Mouse (Mus musculus) ovary, postnatal 10 days (tissue): ENCODE data around the gene Cdc42bpb.

Experiments
- DNase-seq: peaks from one replicate; pipeline ENCODE4 v3.0.0; 2022; ENCODE audit warnings: low spot score

The Cdc42bpb gene

GRCm38 (mm10) chr12:111340692-111341091, 36.8 kb downstream of the Cdc42bpb start:
- no peak for DNase-seq

GRCm38 (mm10) chr12:111337864-111338354, 39.6 kb downstream of the Cdc42bpb start:
- no peak for DNase-seq

GRCm38 (mm10) chr12:111333020-111333605, 44.4 kb downstream of the Cdc42bpb start:
- DNase-seq = no peak

GRCm38 (mm10) chr12:111332443-111332842, 45.1 kb downstream of the Cdc42bpb start:
- DNase-seq = no peak

GRCm38 (mm10) chr12:111331573-111331972, 45.9 kb downstream of the Cdc42bpb start:
- DNase-seq = no peak

GRCm38 (mm10) chr12:111329281-111329680, 48.2 kb downstream of the Cdc42bpb start:
- DNase-seq = no peak

GRCm38 (mm10) chr12:111328360-111328759, 49.2 kb downstream of the Cdc42bpb start:
- no peak for DNase-seq

GRCm38 (mm10) chr12:111325744-111326424, 51.6 kb downstream of the Cdc42bpb start:
- no peak for DNase-seq

- no peak for DNase-seq
Observed at GRCm38 (mm10) chr12:111324949-111325348, 52.6 kb downstream of the Cdc42bpb start.

GRCm38 (mm10) chr12:111324536-111324935, 53.0 kb downstream of the Cdc42bpb start:
- no peak for DNase-seq

- no peak for DNase-seq
Observed at GRCm38 (mm10) chr12:111323423-111323822, 54.1 kb downstream of the Cdc42bpb start.

GRCm38 (mm10) chr12:111321832-111322231, 55.7 kb downstream of the Cdc42bpb start:
- no peak for DNase-seq

GRCm38 (mm10) chr12:111320549-111320948, 57.0 kb downstream of the Cdc42bpb start:
- no peak for DNase-seq

GRCm38 (mm10) chr12:111317694-111318093, 59.8 kb downstream of the Cdc42bpb start:
- no peak for DNase-seq

- no peak for DNase-seq
Observed at GRCm38 (mm10) chr12:111314273-111314672, 63.2 kb downstream of the Cdc42bpb start.

GRCm38 (mm10) chr12:111311775-111312174, 65.7 kb downstream of the Cdc42bpb start:
- DNase-seq = no peak

- no peak for DNase-seq
Observed at GRCm38 (mm10) chr12:111309931-111310330, 67.6 kb downstream of the Cdc42bpb start.

- DNase-seq = no peak
Observed at GRCm38 (mm10) chr12:111309256-111309655, 68.3 kb downstream of the Cdc42bpb start.

- DNase-seq = no peak
Observed at GRCm38 (mm10) chr12:111306821-111307220, 70.7 kb downstream of the Cdc42bpb start.

GRCm38 (mm10) chr12:111303702-111304337, 73.7 kb downstream of the Cdc42bpb start:
- no peak for DNase-seq

- no peak for DNase-seq
Observed at GRCm38 (mm10) chr12:111302018-111302345, 75.5 kb downstream of the Cdc42bpb start.

- no peak for DNase-seq
Observed at GRCm38 (mm10) chr12:111301322-111302017, 76.0 kb downstream of the Cdc42bpb start.

GRCm38 (mm10) chr12:111293025-111293424, 84.5 kb downstream of the Cdc42bpb start:
- DNase-seq = no peak
